In genomic region chr10:46255575-46255974, GRCm38 (mm10) we compare ENCODE assay signal across 15 mouse cellular contexts.
"Had no signal": no experiment of that assay in that cellular context is flagged by ENCODE, and none has a peak within 500 bp of the region (broad histone marks: within the 10 kb centered on the region; RNA-seq: fewer than 3 reads in every experiment).

No protein-coding gene starts in this region.

- H3K4me1 ChIP-seq: neural tube, embryonic 15.5 days; stomach, embryonic 15.5 days had no signal

- H3K36me3 ChIP-seq: neural tube, embryonic 15.5 days; stomach, embryonic 15.5 days had no signal

- H3K4me2 ChIP-seq: neural tube, embryonic 15.5 days; stomach, embryonic 15.5 days had no signal

- H3K27ac ChIP-seq: neural tube, embryonic 15.5 days; stomach, embryonic 15.5 days; stomach, postnatal 0 days had no signal

- DNase-seq: retina, postnatal 1 day; right cerebral cortex, adult 18-20 months; right cerebral cortex, postnatal 14 days; right cerebral cortex, postnatal 25 days; right cerebral cortex, postnatal 4 days; spleen, adult 18-20 months; thymus, adult 18-20 months; thymus, adult 2 months; thymus, postnatal 14 days; thymus, postnatal 25 days; thymus, postnatal 36 days; thymus, postnatal 4 days had no signal

- H3K9me3 ChIP-seq: neural tube, embryonic 15.5 days; stomach, embryonic 15.5 days had no signal

- H3K4me3 ChIP-seq: neural tube, embryonic 15.5 days; stomach, embryonic 15.5 days had no signal

- H3K27me3 ChIP-seq: neural tube, embryonic 15.5 days; stomach, embryonic 15.5 days had no signal

- H3K9ac ChIP-seq: neural tube, embryonic 15.5 days; stomach, embryonic 15.5 days had no signal
